Mouse (Mus musculus) adrenal gland, postnatal 4 days (tissue): ENCODE measurements around the gene Prpf40b. TPM values are rescaled to one million over a fixed set of nuclear protein-coding genes. Genes with fewer than 3 reads are reported as not detected.
A peak's percentile ranks its signal among the peaks of the same experiment; 100 is the strongest.
"Not testable (repeated sequence)": the region's sequence is repeated elsewhere in the genome, so short reads cannot be mapped to it uniquely, and the experiment has no call there.

ENCODE experiments used
- DNase-seq, 2 experiments: peaks; one replicate each; pipeline ENCODE4 v3.0.0; 2021 to 2022; ENCODE audit warnings: low spot score in 2 of 2, mixed read lengths in 2 of 2
- long read RNA-seq, 2 experiments: library from polyadenylated mRNA; stranded (forward); transcript quantifications; one replicate each; pipeline ENCODE4 v2.0.0; 2021
- total RNA-seq, 2 experiments: library from RNA; stranded (reverse); gene quantifications; 2 replicates each; pipeline ENCODE4 v1.2.3; 2021

Prpf40b gene
- 10 to 100 TPM; 68.7 to 77.8 TPM for total RNA-seq
- long read RNA-seq, experiment 1, partial matches to known transcripts: 13 of 40 reads
- long read RNA-seq, experiment 1, other reads (novel, unspliced or antisense): 27 of 40 reads
- long read RNA-seq, experiment 2, partial matches to known transcripts: 20 of 53 reads
- long read RNA-seq, experiment 2, other reads (novel, unspliced or antisense): 33 of 53 reads

- peak; percentile 88 to 89 for DNase-seq
Measured at GRCm38 (mm10) chr15:99294813-99295374, at the start of gene Prpf40b. TSS of gene Prpf40b (plus strand) at chr15:99295087.

- DNase-seq: not testable (repeated sequence)
Measured at GRCm38 (mm10) chr15:99246736-99247135, 48.2 kb upstream of the Prpf40b start.

GRCm38 (mm10) chr15:99248972-99249371 lies 45.9 kb upstream of the Prpf40b start:
- DNase-seq: no peak

GRCm38 (mm10) chr15:99249938-99250337 lies 44.9 kb upstream of the Prpf40b start:
- no peak for DNase-seq

- DNase-seq: not testable (repeated sequence)
Measured at GRCm38 (mm10) chr15:99251111-99251510, 43.8 kb upstream of the Prpf40b start.

GRCm38 (mm10) chr15:99251626-99252380 lies 43.1 kb upstream of the Prpf40b start, which contains the start of gene Mcrs1:
TSS of gene Mcrs1 (minus strand) at chr15:99251961.
- peak; percentile 85 to 91 for DNase-seq

- DNase-seq: peak in 1 of 2 experiments; percentile 19
Measured at GRCm38 (mm10) chr15:99252381-99253174, 42.3 kb upstream of the Prpf40b start.

GRCm38 (mm10) chr15:99253175-99253479 lies 41.8 kb upstream of the Prpf40b start:
- not testable (repeated sequence) for DNase-seq

GRCm38 (mm10) chr15:99253772-99254171 lies 41.1 kb upstream of the Prpf40b start:
- DNase-seq: no peak

GRCm38 (mm10) chr15:99254477-99255005 lies 40.3 kb upstream of the Prpf40b start:
- no peak for DNase-seq

GRCm38 (mm10) chr15:99255241-99255749 lies 39.6 kb upstream of the Prpf40b start:
- DNase-seq: no peak

GRCm38 (mm10) chr15:99259167-99259729 lies 35.6 kb upstream of the Prpf40b start:
- DNase-seq: no peak

GRCm38 (mm10) chr15:99259730-99260252 lies 35.1 kb upstream of the Prpf40b start:
- DNase-seq: peak in 1 of 2 experiments; percentile 65

GRCm38 (mm10) chr15:99262702-99263101 lies 32.2 kb upstream of the Prpf40b start:
- no peak for DNase-seq

GRCm38 (mm10) chr15:99264363-99264762 lies 30.5 kb upstream of the Prpf40b start:
- DNase-seq: no peak

GRCm38 (mm10) chr15:99265679-99266078 lies 29.2 kb upstream of the Prpf40b start:
- peak in 1 of 2 experiments; percentile 54 for DNase-seq

- no peak for DNase-seq
Measured at GRCm38 (mm10) chr15:99276095-99276494, 18.8 kb upstream of the Prpf40b start.

- DNase-seq: no peak
Measured at GRCm38 (mm10) chr15:99278271-99278670, 16.6 kb upstream of the Prpf40b start.

- DNase-seq: no peak
Measured at GRCm38 (mm10) chr15:99283456-99283855, 11.4 kb upstream of the Prpf40b start.

GRCm38 (mm10) chr15:99284527-99285188 lies 10.2 kb upstream of the Prpf40b start:
- no peak for DNase-seq
